Mouse (Mus musculus): ENCODE data around the gene Nosip.

GRCm38 (mm10) chr7:45088597-45088996 lies 26.4 kb downstream of the Nosip start:
- TF ChIP-seq CTCF (IDR thresholded peaks at IDR 0.05; ENCODE audit: control insufficient read depth, insufficient read depth, insufficient replicate concordance, low read depth, low read length) (no peak), POLR2A (IDR thresholded peaks at IDR 0.05; ENCODE audit: control insufficient read depth, low read depth, low read length) (no peak)
